Mouse (Mus musculus) cerebellum, adult 2 months (tissue): ENCODE results near the gene Ggt7.

Experiments
- CTCF ChIP-seq: fragments of 200-500 bp; IDR thresholded peaks from 2 replicates; pipeline ENCODE4 v1.5.1; 2011; ENCODE audit warnings: low read depth, mild to moderate bottlenecking, control low read depth, low read length, moderate library complexity, borderline replicate concordance; ENCODE audit not compliant: insufficient read depth
- POLR2A ChIP-seq: fragments of 200-500 bp; IDR thresholded peaks from 2 replicates; pipeline ENCODE4 v1.6.1; 2011; ENCODE audit warnings: low read length, control low read depth, borderline replicate concordance; ENCODE audit not compliant: insufficient read depth

- TF ChIP-seq POLR2A (no peak), CTCF (no peak)
These were observed 18.3 kb upstream of the Ggt7 start for GRCm38 (mm10) chr2:155536292-155536691.
